Mouse (Mus musculus) bone marrow macrophage, adult 2 months (primary cell): ENCODE measurements around the gene Gcnt2.
"Not testable (repeated sequence)": the region's sequence is repeated elsewhere in the genome, so short reads cannot be mapped to it uniquely, and the experiment has no call there.

Experiments used
- CTCF ChIP-seq: IDR thresholded peaks from 2 replicates; pipeline ENCODE4 v1.5.1; 2012; ENCODE audit warnings: low read depth, mild to moderate bottlenecking, low read length, moderate library complexity
- POLR2A ChIP-seq: IDR thresholded peaks from 2 replicates; pipeline ENCODE4 v1.6.1; 2012; ENCODE audit warnings: mild to moderate bottlenecking, low read depth, low read length, borderline replicate concordance

DNA sequence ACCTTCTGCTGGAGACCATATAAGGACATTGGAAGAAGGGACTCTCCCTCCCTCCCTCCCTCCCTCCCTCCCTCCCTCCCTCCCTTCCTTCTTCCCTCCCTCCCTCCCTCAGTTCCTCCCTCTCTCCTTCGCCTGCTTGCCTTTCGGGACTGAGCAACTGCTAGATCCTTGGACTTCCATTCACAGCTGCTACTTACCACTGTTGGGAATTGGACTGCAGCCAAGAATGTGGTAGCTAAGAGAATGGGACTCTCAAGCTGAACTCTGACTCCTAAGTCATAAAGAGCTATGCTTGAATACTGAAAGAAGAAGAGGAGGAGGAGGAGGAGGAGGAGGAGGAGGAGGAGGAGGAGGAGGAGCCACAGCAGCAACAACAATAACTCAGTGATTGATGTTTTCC lies 72.3 kb downstream of the Gcnt2 start:
- TF ChIP-seq CTCF, POLR2A: not testable (repeated sequence)
